Mouse (Mus musculus): ENCODE results near the gene Foxo6. TPM values are rescaled to one million over a fixed set of nuclear protein-coding genes. Genes with fewer than 3 reads are reported as not detected.

Foxo6 gene
- polyA plus RNA-seq, 1 experiment = 0.76 TPM

GRCm38 (mm10) chr4:120269426-120269825 is 17.7 kb downstream of the Foxo6 start:
- Histone ChIP-seq H3K27me3 (ENCODE audit: control insufficient read depth, insufficient read depth, insufficient read length) (peaks cover 4% of the 10 kb centered on the region), H3ac (ENCODE audit: control insufficient read depth, insufficient read length, low read depth) (no peak overlapping the region), H3K79me3 (ENCODE audit: low read depth) (no peaks in the 10 kb centered on the region), H3K4me3 (ENCODE audit: insufficient read depth, poor library complexity, severe bottlenecking) (no peak overlapping the region), H3K79me2 (ENCODE audit: control insufficient read depth, insufficient read depth) (no peaks in the 10 kb centered on the region), H3K36me3 (ENCODE audit: control insufficient read depth, insufficient read depth) (no peaks in the 10 kb centered on the region)
- TF ChIP-seq MYOG (IDR thresholded peaks at IDR 0.05; ENCODE audit: control insufficient read depth, extremely low read depth, insufficient read length) (no peak), MAX (IDR thresholded peaks at IDR 0.05) (no peak), CTCF (IDR thresholded peaks at IDR 0.05; ENCODE audit: control insufficient read depth, insufficient read depth, insufficient read length) (no peak)

DNA sequence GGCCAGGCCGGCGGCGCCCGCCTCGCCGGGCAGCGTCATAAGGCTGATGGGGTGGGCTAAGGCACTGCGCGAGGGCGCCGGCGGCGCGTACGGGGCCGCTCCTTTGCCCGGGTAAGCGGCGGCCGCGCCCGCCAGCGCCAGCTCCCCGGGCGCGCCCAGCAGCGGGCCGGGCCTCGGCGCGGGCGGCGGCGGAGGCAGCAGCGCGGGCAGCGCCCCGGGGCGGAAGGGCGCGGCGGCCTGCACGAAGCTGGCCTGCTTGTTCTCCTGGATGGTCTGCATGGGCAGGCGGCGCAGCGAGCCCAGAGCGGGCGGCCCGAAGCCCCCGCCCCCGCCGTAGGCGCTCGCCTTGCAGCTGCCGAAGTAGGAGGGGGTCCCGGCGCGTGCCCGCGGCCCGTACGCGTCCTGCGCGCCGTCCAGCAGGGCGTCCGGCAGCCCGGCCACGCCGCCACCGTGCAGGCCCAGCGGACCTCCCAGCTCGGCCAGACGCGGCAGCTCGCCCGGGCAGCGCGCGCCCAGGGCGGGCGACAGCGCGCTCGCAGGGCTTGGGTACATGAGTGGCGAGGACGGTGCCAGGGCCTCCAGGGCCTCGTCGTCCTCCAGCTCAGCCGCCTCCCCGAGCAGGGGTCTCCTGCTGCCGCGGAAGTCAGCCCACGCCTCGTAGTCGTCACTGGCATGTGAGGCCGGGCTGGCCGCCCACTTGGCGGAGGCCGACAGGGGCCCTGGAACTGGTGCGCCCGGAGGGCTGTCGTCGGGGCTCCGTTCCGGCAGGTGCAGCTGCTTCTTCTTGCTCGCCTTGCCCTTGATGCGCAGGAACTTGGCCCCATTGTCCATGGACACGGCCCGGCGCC is 18.7 kb downstream of the Foxo6 start:
- H3K79me3 ChIP-seq (ENCODE audit: low read depth) = no peaks in the 10 kb centered on the region
- no peaks in the 10 kb centered on the region for H3K79me2 ChIP-seq (ENCODE audit: control insufficient read depth, insufficient read depth)
- H3ac ChIP-seq (ENCODE audit: control insufficient read depth, insufficient read length, low read depth) = no peak overlapping the region
- H3K27me3 ChIP-seq (ENCODE audit: control insufficient read depth, insufficient read depth, insufficient read length) = peaks cover 9% of the 10 kb centered on the region
- TF ChIP-seq MYOD1 (IDR thresholded peaks at IDR 0.05; ENCODE audit: control insufficient read depth, insufficient read length, low read depth) = no peak
- TF ChIP-seq MYOG (IDR thresholded peaks at IDR 0.05; ENCODE audit: control insufficient read depth, extremely low read depth, insufficient read length) = no peak
- no peak for TF ChIP-seq USF1 (IDR thresholded peaks at IDR 0.05; ENCODE audit: low read depth)
- TF ChIP-seq CEBPB (IDR thresholded peaks at IDR 0.05; ENCODE audit: low read depth) = no peak
- no peak for TF ChIP-seq FOSL1 (IDR thresholded peaks at IDR 0.05; ENCODE audit: insufficient read depth, low read length, poor library complexity, severe bottlenecking)
- TF ChIP-seq CTCF (IDR thresholded peaks at IDR 0.05; ENCODE audit: control insufficient read depth, insufficient read depth, insufficient read length) = no peak
- no peak for TF ChIP-seq MAX (IDR thresholded peaks at IDR 0.05)
- H3K4me3 ChIP-seq (ENCODE audit: insufficient read depth, poor library complexity, severe bottlenecking) = no peak overlapping the region
- H3K36me3 ChIP-seq (ENCODE audit: control insufficient read depth, insufficient read depth) = no peaks in the 10 kb centered on the region

GRCm38 (mm10) chr4:120267683-120268082 is 19.5 kb downstream of the Foxo6 start:
- no peak for TF ChIP-seq MYOG (IDR thresholded peaks at IDR 0.05; ENCODE audit: control insufficient read depth, extremely low read depth, insufficient read length)
- no peak for TF ChIP-seq MYOD1 (IDR thresholded peaks at IDR 0.05; ENCODE audit: control insufficient read depth, insufficient read length, low read depth)
- no peak for TF ChIP-seq MAX (IDR thresholded peaks at IDR 0.05)
- TF ChIP-seq USF1 (IDR thresholded peaks at IDR 0.05; ENCODE audit: low read depth) = no peak
- TF ChIP-seq CEBPB (IDR thresholded peaks at IDR 0.05; ENCODE audit: low read depth) = no peak
- TF ChIP-seq CTCF (IDR thresholded peaks at IDR 0.05; ENCODE audit: control insufficient read depth, insufficient read depth, insufficient read length) = no peak
- TF ChIP-seq FOSL1 (IDR thresholded peaks at IDR 0.05; ENCODE audit: insufficient read depth, low read length, poor library complexity, severe bottlenecking) = no peak
- H3K79me2 ChIP-seq (ENCODE audit: control insufficient read depth, insufficient read depth) = no peaks in the 10 kb centered on the region
- H3ac ChIP-seq (ENCODE audit: control insufficient read depth, insufficient read length, low read depth) = no peak overlapping the region
- H3K36me3 ChIP-seq (ENCODE audit: control insufficient read depth, insufficient read depth) = no peaks in the 10 kb centered on the region
- H3K27me3 ChIP-seq (ENCODE audit: control insufficient read depth, insufficient read depth, insufficient read length) = peaks cover 9% of the 10 kb centered on the region
- no peaks in the 10 kb centered on the region for H3K79me3 ChIP-seq (ENCODE audit: low read depth)
- no peak overlapping the region for H3K4me3 ChIP-seq (ENCODE audit: insufficient read depth, poor library complexity, severe bottlenecking)

DNA sequence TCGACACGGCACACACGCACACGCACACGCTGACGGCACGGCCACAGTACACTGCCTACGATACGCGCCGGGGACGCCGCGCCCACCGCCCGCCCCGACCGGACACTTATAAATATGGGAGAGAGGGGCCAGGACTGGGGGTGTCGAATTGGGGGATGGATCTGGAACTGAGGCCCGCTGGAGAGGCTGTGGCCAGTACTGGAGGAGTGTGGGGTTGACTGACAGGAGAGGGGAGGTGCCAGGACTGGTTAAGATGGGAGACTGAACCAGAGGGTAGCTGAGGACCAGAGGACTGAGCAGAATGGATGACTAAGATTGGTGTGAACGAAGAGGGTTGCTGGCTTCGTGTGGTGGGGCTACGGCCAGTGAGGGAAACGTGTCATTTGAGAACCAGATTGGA is 20.0 kb downstream of the Foxo6 start:
- Histone ChIP-seq H3K36me3 (ENCODE audit: control insufficient read depth, insufficient read depth) (no peaks in the 10 kb centered on the region), H3ac (ENCODE audit: control insufficient read depth, insufficient read length, low read depth) (no peak overlapping the region), H3K4me3 (ENCODE audit: insufficient read depth, poor library complexity, severe bottlenecking) (no peak overlapping the region), H3K79me3 (ENCODE audit: low read depth) (no peaks in the 10 kb centered on the region), H3K79me2 (ENCODE audit: control insufficient read depth, insufficient read depth) (no peaks in the 10 kb centered on the region), H3K27me3 (ENCODE audit: control insufficient read depth, insufficient read depth, insufficient read length) (peaks cover 9% of the 10 kb centered on the region)
- no peak for TF ChIP-seq CEBPB (IDR thresholded peaks at IDR 0.05; ENCODE audit: low read depth)
- TF ChIP-seq MYOD1 (IDR thresholded peaks at IDR 0.05; ENCODE audit: control insufficient read depth, insufficient read length, low read depth) = no peak
- TF ChIP-seq USF1 (IDR thresholded peaks at IDR 0.05; ENCODE audit: low read depth) = no peak
- TF ChIP-seq MAX (IDR thresholded peaks at IDR 0.05) = no peak
- no peak for TF ChIP-seq CTCF (IDR thresholded peaks at IDR 0.05; ENCODE audit: control insufficient read depth, insufficient read depth, insufficient read length)
- TF ChIP-seq FOSL1 (IDR thresholded peaks at IDR 0.05; ENCODE audit: insufficient read depth, low read length, poor library complexity, severe bottlenecking) = no peak
- no peak for TF ChIP-seq MYOG (IDR thresholded peaks at IDR 0.05; ENCODE audit: control insufficient read depth, extremely low read depth, insufficient read length)

- no peaks in the 10 kb centered on the region for H3K79me2 ChIP-seq (ENCODE audit: control insufficient read depth, insufficient read depth)
- H3K36me3 ChIP-seq (ENCODE audit: control insufficient read depth, insufficient read depth) = no peaks in the 10 kb centered on the region
- TF ChIP-seq USF1 (IDR thresholded peaks at IDR 0.05; ENCODE audit: low read depth) (no peak), CEBPB (IDR thresholded peaks at IDR 0.05; ENCODE audit: low read depth) (no peak), MAX (IDR thresholded peaks at IDR 0.05) (no peak), CTCF (IDR thresholded peaks at IDR 0.05; ENCODE audit: control insufficient read depth, insufficient read depth, insufficient read length) (no peak), MYOG (IDR thresholded peaks at IDR 0.05; ENCODE audit: control insufficient read depth, extremely low read depth, insufficient read length) (no peak)
- peaks cover 9% of the 10 kb centered on the region for H3K27me3 ChIP-seq (ENCODE audit: control insufficient read depth, insufficient read depth, insufficient read length)
- no peak overlapping the region for H3ac ChIP-seq (ENCODE audit: control insufficient read depth, insufficient read length, low read depth)
- H3K4me3 ChIP-seq (ENCODE audit: insufficient read depth, poor library complexity, severe bottlenecking) = no peak overlapping the region
- H3K79me3 ChIP-seq (ENCODE audit: low read depth) = no peaks in the 10 kb centered on the region
These were observed 23.0 kb downstream of the Foxo6 start for GRCm38 (mm10) chr4:120264105-120264504.

DNA sequence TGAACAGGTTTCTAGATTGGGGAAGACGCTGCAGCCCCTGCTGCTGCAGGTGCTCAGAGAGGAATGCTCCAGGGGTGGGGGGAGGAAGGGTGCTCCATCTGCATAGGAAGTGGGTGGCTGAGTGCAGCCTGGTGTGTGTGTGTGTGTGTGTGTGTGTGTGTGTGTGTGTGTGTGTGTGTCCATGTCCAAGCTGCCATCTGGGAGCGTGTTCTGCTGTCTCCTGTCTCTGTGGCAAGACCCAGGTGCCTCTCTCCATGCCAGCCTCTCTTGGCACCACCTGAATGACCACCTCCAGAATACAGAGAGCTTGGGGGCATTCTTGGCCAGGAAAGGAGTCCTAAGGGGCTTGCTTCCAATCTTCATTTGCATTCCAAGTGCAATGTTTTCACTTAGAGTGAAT is 24.4 kb downstream of the Foxo6 start:
- H3K4me3 ChIP-seq (ENCODE audit: insufficient read depth, poor library complexity, severe bottlenecking) = no peak overlapping the region
- H3K79me3 ChIP-seq (ENCODE audit: low read depth) = no peaks in the 10 kb centered on the region
- H3ac ChIP-seq (ENCODE audit: control insufficient read depth, insufficient read length, low read depth) = no peak overlapping the region
- no peaks in the 10 kb centered on the region for H3K79me2 ChIP-seq (ENCODE audit: control insufficient read depth, insufficient read depth)
- no peaks in the 10 kb centered on the region for H3K36me3 ChIP-seq (ENCODE audit: control insufficient read depth, insufficient read depth)
- TF ChIP-seq FOSL1 (IDR thresholded peaks at IDR 0.05; ENCODE audit: insufficient read depth, low read length, poor library complexity, severe bottlenecking) (no peak), CTCF (IDR thresholded peaks at IDR 0.05; ENCODE audit: control insufficient read depth, insufficient read depth, insufficient read length) (no peak), USF1 (IDR thresholded peaks at IDR 0.05; ENCODE audit: low read depth) (no peak), MYOD1 (IDR thresholded peaks at IDR 0.05; ENCODE audit: control insufficient read depth, insufficient read length, low read depth) (no peak), MYOG (IDR thresholded peaks at IDR 0.05; ENCODE audit: control insufficient read depth, extremely low read depth, insufficient read length) (no peak)
- peaks cover 9% of the 10 kb centered on the region for H3K27me3 ChIP-seq (ENCODE audit: control insufficient read depth, insufficient read depth, insufficient read length)
